Mouse (Mus musculus) brain, embryonic 14.5 days (tissue): ENCODE data around the gene Ltbp1. TPM values are rescaled to one million over a fixed set of nuclear protein-coding genes. Genes with fewer than 3 reads are reported as not detected.
A peak's percentile ranks its signal among the peaks of the same experiment; 100 is the strongest.

Source experiments
- DNase-seq: peaks from one replicate; pipeline ENCODE4 v3.0.0-alpha.2; 2011; ENCODE audit warnings: low read depth
- CTCF ChIP-seq: fragments of 200-500 bp; IDR thresholded peaks from 2 replicates; pipeline ENCODE4 v1.5.1; 2012; ENCODE audit warnings: inconsistent platforms, mild to moderate bottlenecking, moderate library complexity, borderline replicate concordance; ENCODE audit not compliant: insufficient read depth, insufficient read length; ENCODE audit errors: extremely low read depth
- POLR2A ChIP-seq: fragments of 200-500 bp; IDR thresholded peaks from 2 replicates; pipeline ENCODE4 v1.6.1; 2012; ENCODE audit warnings: mild to moderate bottlenecking, inconsistent platforms, borderline replicate concordance; ENCODE audit not compliant: poor library complexity, insufficient read depth, insufficient read length, severe bottlenecking; ENCODE audit errors: extremely low read depth
- polyA plus RNA-seq: library from polyadenylated mRNA; depleted of rRNA; stranded (reverse); fragments of >200 nt; gene quantifications from 2 replicates; pipeline ENCODE4 v1.2.3, GENCODE M21; 2012

Ltbp1 gene
- polyA plus RNA-seq, 1 experiment: 4.2 TPM

GRCm38 (mm10) chr17:75371650-75372049, 366.3 kb downstream of the Ltbp1 start:
- no peak for DNase-seq
- TF ChIP-seq CTCF (no peak), POLR2A (no peak)

- peak; percentile 22 for DNase-seq
- peak; percentile 62; the same call in 1 of the 2 replicates for TF ChIP-seq CTCF
- no peak for TF ChIP-seq POLR2A
Measured at GRCm38 (mm10) chr17:75372371-75372770, 367.0 kb downstream of the Ltbp1 start.

GRCm38 (mm10) chr17:75374287-75375024, 369.1 kb downstream of the Ltbp1 start:
- TF ChIP-seq POLR2A (no peak), CTCF (no peak)
- DNase-seq: no peak

- DNase-seq: no peak
- no peak for TF ChIP-seq CTCF
- TF ChIP-seq POLR2A: no peak
Measured at GRCm38 (mm10) chr17:75378256-75378871, 373.0 kb downstream of the Ltbp1 start.

- DNase-seq: peak; percentile 64
- no peak for TF ChIP-seq POLR2A
- no peak for TF ChIP-seq CTCF
Measured at GRCm38 (mm10) chr17:75380167-75380566, 374.8 kb downstream of the Ltbp1 start.

- TF ChIP-seq POLR2A: no peak
- TF ChIP-seq CTCF: no peak
- no peak for DNase-seq
Measured at GRCm38 (mm10) chr17:75388402-75388801, 383.0 kb downstream of the Ltbp1 start.

GRCm38 (mm10) chr17:75390142-75390541, 384.8 kb downstream of the Ltbp1 start:
- TF ChIP-seq CTCF (peak; percentile 11; the same call in 1 of the 2 replicates), POLR2A (no peak)
- peak; percentile 37 for DNase-seq

GRCm38 (mm10) chr17:75391429-75392192, 386.2 kb downstream of the Ltbp1 start:
- TF ChIP-seq POLR2A (no peak), CTCF (no peak)
- no peak for DNase-seq

GRCm38 (mm10) chr17:75406405-75406804, 401.0 kb downstream of the Ltbp1 start:
- no peak for TF ChIP-seq POLR2A
- peak; percentile 21; the same call in 1 of the 2 replicates for TF ChIP-seq CTCF

GRCm38 (mm10) chr17:75416861-75417260, 411.5 kb downstream of the Ltbp1 start:
- TF ChIP-seq CTCF: no peak
- no peak for TF ChIP-seq POLR2A
- DNase-seq: no peak

More at GRCm38 (mm10) chr17:75406405-75406804, 401.0 kb downstream of the Ltbp1 start:
- peak; percentile 60 for DNase-seq

GRCm38 (mm10) chr17:75434152-75434551, 428.8 kb downstream of the Ltbp1 start:
- TF ChIP-seq CTCF: no peak
- no peak for TF ChIP-seq POLR2A
- DNase-seq: no peak

- TF ChIP-seq CTCF (no peak), POLR2A (no peak)
- DNase-seq: no peak
Measured at GRCm38 (mm10) chr17:75434871-75435270, 429.5 kb downstream of the Ltbp1 start.
